Mouse (Mus musculus) ovary, postnatal 36 days (tissue): ENCODE measurements around the gene Syce2.
"Not testable (repeated sequence)": the region's sequence is repeated elsewhere in the genome, so short reads cannot be mapped to it uniquely, and the experiment has no call there.

Experiments
- DNase-seq: peaks from one replicate; pipeline ENCODE4 v3.0.0; 2022; ENCODE audit warnings: low spot score, mixed read lengths

Syce2 gene

GRCm38 (mm10) chr8:84901752-84902151, 29.8 kb downstream of the Syce2 start, which contains the start of gene Klf1:
TSS of gene Klf1 (plus strand) at chr8:84901928.
- no peak for DNase-seq

- DNase-seq, result no peak
These were observed 30.5 kb downstream of the Syce2 start for GRCm38 (mm10) chr8:84902367-84902919.

GRCm38 (mm10) chr8:84902920-84903661, 31.2 kb downstream of the Syce2 start:
- peak; percentile 94 for DNase-seq

- DNase-seq, result no peak
These were observed 32.4 kb downstream of the Syce2 start for GRCm38 (mm10) chr8:84904351-84904750.

GRCm38 (mm10) chr8:84907037-84907436, 35.1 kb downstream of the Syce2 start:
- DNase-seq, result no peak

GRCm38 (mm10) chr8:84907493-84907892, 35.6 kb downstream of the Syce2 start:
- DNase-seq, result no peak

GRCm38 (mm10) chr8:84907979-84908378, 36.1 kb downstream of the Syce2 start:
- not testable (repeated sequence) for DNase-seq

- DNase-seq, result peak; percentile 92
These were observed 36.7 kb downstream of the Syce2 start, which contains the start of gene Dnase2a for GRCm38 (mm10) chr8:84908421-84909161. TSS of gene Dnase2a (plus strand) at chr8:84908560.

- no peak for DNase-seq
These were observed 37.4 kb downstream of the Syce2 start for GRCm38 (mm10) chr8:84909162-84909767.

GRCm38 (mm10) chr8:84909949-84910348, 38.0 kb downstream of the Syce2 start:
- no peak for DNase-seq

GRCm38 (mm10) chr8:84910551-84910950, 38.6 kb downstream of the Syce2 start:
- no peak for DNase-seq

GRCm38 (mm10) chr8:84911854-84912253, 39.9 kb downstream of the Syce2 start:
- no peak for DNase-seq

- no peak for DNase-seq
These were observed 40.5 kb downstream of the Syce2 start for GRCm38 (mm10) chr8:84912391-84912790.

GRCm38 (mm10) chr8:84912895-84913501, 41.1 kb downstream of the Syce2 start:
- DNase-seq, result peak; percentile 68

GRCm38 (mm10) chr8:84913502-84913900, 41.6 kb downstream of the Syce2 start:
- DNase-seq, result no peak

GRCm38 (mm10) chr8:84913960-84914359, 42.0 kb downstream of the Syce2 start:
- DNase-seq, result no peak

GRCm38 (mm10) chr8:84915269-84915668, 43.4 kb downstream of the Syce2 start:
- DNase-seq, result no peak

- no peak for DNase-seq
These were observed 45.9 kb downstream of the Syce2 start for GRCm38 (mm10) chr8:84917781-84918180.

- no peak for DNase-seq
These were observed 46.7 kb downstream of the Syce2 start for GRCm38 (mm10) chr8:84918646-84919045.

- no peak for DNase-seq
These were observed 49.7 kb downstream of the Syce2 start for GRCm38 (mm10) chr8:84921596-84921995.

GRCm38 (mm10) chr8:84925557-84925956, 53.6 kb downstream of the Syce2 start:
- no peak for DNase-seq

GRCm38 (mm10) chr8:84927513-84927912, 55.6 kb downstream of the Syce2 start:
- DNase-seq, result no peak
